Mouse (Mus musculus): ENCODE results near the gene Ralgps1.

DNA sequence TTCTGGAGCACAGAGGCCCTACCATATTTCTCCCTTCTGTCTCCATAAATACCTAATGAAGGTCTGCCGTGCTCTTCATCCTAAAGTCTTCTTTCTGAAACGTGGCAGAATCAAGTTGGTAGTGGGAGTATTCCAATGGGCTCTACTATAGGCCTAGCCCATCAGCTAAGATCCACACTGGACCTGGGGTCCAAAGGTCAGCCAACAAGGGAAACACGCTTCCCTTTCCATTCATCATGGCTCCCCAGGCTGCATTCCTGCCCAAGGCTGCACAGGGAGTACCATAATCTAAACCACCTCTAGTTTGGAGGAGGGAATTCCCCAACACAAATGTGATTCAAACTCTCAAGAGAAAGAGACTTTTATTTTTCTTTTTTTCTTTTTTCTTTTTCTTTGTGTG is 1.8 kb downstream of the Ralgps1 start:
- TF ChIP-seq CTCF (IDR thresholded peaks at IDR 0.05; ENCODE audit: control insufficient read depth, insufficient read depth, insufficient read length) (no peak), MYOG (IDR thresholded peaks at IDR 0.05; ENCODE audit: control insufficient read depth, extremely low read depth, insufficient read length) (no peak), USF1 (IDR thresholded peaks at IDR 0.05; ENCODE audit: low read depth) (no peak), CEBPB (IDR thresholded peaks at IDR 0.05; ENCODE audit: low read depth) (no peak)
